Mouse (Mus musculus): ENCODE measurements around the gene Entpd1.

- TF ChIP-seq MYB (IDR thresholded peaks at IDR 0.05; ENCODE audit: low read depth, low read length), result no peak
- no peak for TF ChIP-seq NRF1 (IDR thresholded peaks at IDR 0.05; ENCODE audit: insufficient read depth, low read depth, low read length, poor library complexity, severe bottlenecking)
- no peak for TF ChIP-seq POLR2A (IDR thresholded peaks at IDR 0.05; ENCODE audit: control insufficient read depth in 1 of 2, insufficient read depth in 1 of 2, low read depth in 1 of 2, low read length in 2 of 2, poor library complexity in 1 of 2)
Observed at GRCm38 (mm10) chr19:40675329-40675728, 63.2 kb downstream of the Entpd1 start.
